Mouse (Mus musculus) lung, postnatal 0 days (tissue): ENCODE measurements around the gene Mtm1.

Experiments
- CTCF ChIP-seq: IDR thresholded peaks from 2 replicates; pipeline ENCODE4 v1.5.1; 2016; ENCODE audit warnings: antibody characterized with exemption, mild to moderate bottlenecking
- EP300 ChIP-seq: IDR thresholded peaks from 2 replicates; pipeline ENCODE4 v1.6.1; 2016; ENCODE audit warnings: antibody characterized with exemption, mild to moderate bottlenecking, control low read depth

DNA sequence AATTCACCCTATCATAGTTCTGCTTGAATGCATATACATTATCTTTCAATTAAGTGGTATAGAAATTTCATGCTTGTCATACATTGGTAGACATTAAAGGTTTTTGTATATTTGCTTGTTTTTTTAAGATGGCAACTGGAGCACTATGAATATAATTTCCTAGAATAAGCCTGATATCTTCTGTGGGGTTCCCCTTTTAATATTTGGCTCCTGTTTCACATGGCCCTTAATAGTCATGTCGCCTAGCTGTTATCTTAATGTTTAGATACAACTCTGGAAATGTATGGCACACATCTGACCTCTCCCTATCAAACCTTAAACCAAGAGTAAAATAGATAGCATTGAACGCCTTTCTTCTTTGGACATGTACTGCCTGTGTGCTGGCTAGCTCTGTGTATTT, 20.3 kb downstream of the Mtm1 start:
- TF ChIP-seq CTCF (no peak), EP300 (no peak)
